Mouse (Mus musculus) cortical plate, adult 2 months (tissue): Measurements from ENCODE around the gene Misp.

ENCODE experiments used
- CTCF ChIP-seq: fragments of 200-500 bp; IDR thresholded peaks from 2 replicates; pipeline ENCODE4 v1.5.1; 2011; ENCODE audit warnings: mild to moderate bottlenecking, control low read depth, low read length; ENCODE audit not compliant: insufficient read depth; ENCODE audit errors: extremely low read depth
- POLR2A ChIP-seq: fragments of 200-500 bp; IDR thresholded peaks from 2 replicates; pipeline ENCODE4 v1.6.1; 2011; ENCODE audit warnings: mild to moderate bottlenecking, low read length, control low read depth; ENCODE audit not compliant: insufficient read depth; ENCODE audit errors: extremely low read depth

DNA sequence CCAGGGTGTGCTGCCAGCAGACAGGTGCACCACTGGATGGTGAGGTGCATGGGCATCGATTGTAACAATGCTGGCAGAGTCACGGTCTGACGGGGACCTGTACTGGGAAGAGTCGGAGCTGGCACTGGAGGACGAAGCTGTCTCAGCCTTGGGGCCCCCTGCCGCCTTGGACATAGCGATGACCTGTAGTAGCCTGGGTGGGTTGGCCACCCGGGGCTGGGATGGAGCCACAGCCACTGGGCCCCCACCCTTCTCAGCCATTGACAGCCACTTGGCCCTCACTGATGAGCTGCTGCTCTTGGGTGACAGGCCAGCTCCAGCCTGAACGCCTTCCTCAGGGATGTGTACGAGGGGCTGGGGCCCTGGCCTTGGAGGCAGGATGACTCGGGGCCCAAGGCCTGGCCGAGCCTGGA is 44.4 kb downstream of the Misp start:
- TF ChIP-seq POLR2A, result no peak
- TF ChIP-seq CTCF, result no peak
